In genomic region chr1:94487062-94487461, GRCm38 (mm10) we compare ENCODE assay signal across 24 mouse cellular contexts.
A peak's percentile ranks its signal among the peaks of the same experiment; 100 is the strongest.
DNase-seq lines count a peak whose midpoint lies in the region; ATAC-seq and TF ChIP-seq lines count a peak whose summit lies in the region.
"Had no signal": no experiment of that assay in that cellular context is flagged by ENCODE, and none has a peak within 500 bp of the region (broad histone marks: within the 10 kb centered on the region; RNA-seq: fewer than 3 reads in every experiment).

No protein-coding gene starts in this region.

- no peak for TF ChIP-seq CTCF in CH12.LX (conservative IDR thresholded peaks at IDR 0.05 in 1 of 2, IDR thresholded peaks at IDR 0.05 in 1 of 2; ENCODE audit: low read depth in 2 of 2, low read length in 2 of 2)
- no peak for TF ChIP-seq CTCF in thymus, adult 2 months (IDR thresholded peaks at IDR 0.05; ENCODE audit: borderline replicate concordance, control insufficient read depth, extremely low read depth, insufficient read depth, low read length, poor library complexity)

- H3K36me3 ChIP-seq in CH12.LX (replicated peaks in 1 of 2; ENCODE audit: control insufficient read depth in 1 of 2, insufficient read depth in 1 of 2, low read length in 1 of 2), result no peaks in the 10 kb centered on the region
- no peaks in the 10 kb centered on the region for H3K36me3 ChIP-seq in thymus, adult 2 months (ENCODE audit: control insufficient read depth, insufficient read depth, low read length)
- H3K36me3 ChIP-seq in midbrain, embryonic 10.5 days, result no peaks in the 10 kb centered on the region
- H3K36me3 ChIP-seq: embryonic facial prominence, embryonic 12.5 days; embryonic facial prominence, embryonic 15.5 days; heart, embryonic 10.5 days; heart, embryonic 13.5 days; hindbrain, embryonic 12.5 days; hindbrain, embryonic 15.5 days had no signal

- in situ Hi-C loops in CH12.LX (cut with MboI; ENCODE audit: low pct_ligation_motif_present, low pct_unique_long_range_greater_than_20kb, low sequenced_read_pairs), result no loop called here

- no peak overlapping the region for H3K27ac ChIP-seq in CH12.LX (ENCODE audit: insufficient read depth, low read depth)
- H3K27ac ChIP-seq in thymus, adult 2 months (ENCODE audit: control insufficient read depth, insufficient read depth, low read length), result no peak overlapping the region
- H3K27ac ChIP-seq in midbrain, embryonic 10.5 days (replicated peaks), result no peak overlapping the region
- H3K27ac ChIP-seq: embryonic facial prominence, embryonic 12.5 days; embryonic facial prominence, embryonic 15.5 days; heart, adult 2 months; heart, embryonic 10.5 days; heart, embryonic 13.5 days; hindbrain, embryonic 12.5 days; hindbrain, embryonic 15.5 days had no signal

- H3K27me3 ChIP-seq in CH12.LX (replicated peaks), result no peaks in the 10 kb centered on the region
- no peaks in the 10 kb centered on the region for H3K27me3 ChIP-seq in thymus, adult 2 months (ENCODE audit: control insufficient read depth, insufficient read depth, low read length)
- H3K27me3 ChIP-seq in midbrain, embryonic 10.5 days (ENCODE audit: low read depth, poor library complexity, severe bottlenecking), result no peaks in the 10 kb centered on the region
- H3K27me3 ChIP-seq: embryonic facial prominence, embryonic 12.5 days; embryonic facial prominence, embryonic 15.5 days; heart, embryonic 13.5 days; hindbrain, embryonic 12.5 days; hindbrain, embryonic 15.5 days had no signal

- no peak for TF ChIP-seq POLR2A in CH12.LX (IDR thresholded peaks at IDR 0.05; ENCODE audit: low read depth, low read length)
- TF ChIP-seq POLR2A in thymus, adult 2 months (IDR thresholded peaks at IDR 0.05; ENCODE audit: control insufficient read depth, extremely low read depth, insufficient read depth, low read length, poor library complexity), result no peak

- WGBS in thymus, adult 2 months, result 4% methylated on average over 3 of the region's 3 CpGs
- WGBS in midbrain, embryonic 10.5 days, result 94% methylated on average over 3 of the region's 3 CpGs

- no peak overlapping the region for H3K4me2 ChIP-seq in CH12.LX (ENCODE audit: insufficient read depth, low read depth, poor library complexity, severe bottlenecking)
- H3K4me2 ChIP-seq: embryonic facial prominence, embryonic 12.5 days; embryonic facial prominence, embryonic 15.5 days; heart, embryonic 13.5 days; hindbrain, embryonic 12.5 days; hindbrain, embryonic 15.5 days had no signal

- peak; percentile 87 to 97 for ATAC-seq in hematopoietic stem cell, adult 5-6 weeks (replicated peaks in 1 of 2; ENCODE audit: insufficient read depth in 1 of 2, low FRiP score in 2 of 2, low TSS enrichment in 1 of 2, low read depth in 1 of 2, poor library complexity in 2 of 2, severe bottlenecking in 2 of 2)
- ATAC-seq: CD4-positive, CD25-positive, alpha-beta regulatory T cell, adult 4 months; forebrain, embryonic 14.5 days; intestine, postnatal 0 days had no signal

- no peak overlapping the region for H3K4me3 ChIP-seq in CH12.LX (replicated peaks in 1 of 3; ENCODE audit: low read depth in 2 of 3, low read length in 2 of 3, poor library complexity in 1 of 3)
- H3K4me3 ChIP-seq in thymus, adult 2 months (ENCODE audit: control insufficient read depth, insufficient read depth, low read length), result no peak overlapping the region
- no peak overlapping the region for H3K4me3 ChIP-seq in midbrain, embryonic 10.5 days
- H3K4me3 ChIP-seq: embryonic facial prominence, embryonic 12.5 days; embryonic facial prominence, embryonic 15.5 days; heart, adult 2 months; heart, embryonic 10.5 days; heart, embryonic 13.5 days; hindbrain, embryonic 12.5 days; hindbrain, embryonic 15.5 days had no signal

- no peaks in the 10 kb centered on the region for H3K9me3 ChIP-seq in CH12.LX (replicated peaks; ENCODE audit: low read length)
- H3K9me3 ChIP-seq in midbrain, embryonic 10.5 days (replicated peaks), result no peaks in the 10 kb centered on the region
- H3K9me3 ChIP-seq: embryonic facial prominence, embryonic 12.5 days; embryonic facial prominence, embryonic 15.5 days; heart, embryonic 10.5 days; heart, embryonic 13.5 days; hindbrain, embryonic 12.5 days; hindbrain, embryonic 15.5 days had no signal

- peaks cover 0 to 7% of the 10 kb centered on the region in 2 experiments; a peak in 2 of 4 replicates for H3K4me1 ChIP-seq in CH12.LX (ENCODE audit: control insufficient read depth in 1 of 2, insufficient read depth in 2 of 2)
- H3K4me1 ChIP-seq in thymus, adult 2 months (replicated peaks; ENCODE audit: control insufficient read depth, insufficient read depth, low read length), result no peaks in the 10 kb centered on the region
- H3K4me1 ChIP-seq in midbrain, embryonic 10.5 days, result no peaks in the 10 kb centered on the region
- H3K4me1 ChIP-seq: embryonic facial prominence, embryonic 12.5 days; embryonic facial prominence, embryonic 15.5 days; heart, embryonic 10.5 days; heart, embryonic 13.5 days; hindbrain, embryonic 12.5 days; hindbrain, embryonic 15.5 days had no signal

- peak; percentile 10; the same call in 1 of the 2 replicates for TF ChIP-seq EP300 in CH12.LX (IDR thresholded peaks at IDR 0.05; ENCODE audit: low read length)

- H3K79me2 ChIP-seq in CH12.LX (replicated peaks; ENCODE audit: control insufficient read depth, extremely low read depth, insufficient read depth, poor library complexity, severe bottlenecking), result no peaks in the 10 kb centered on the region

- DNase-seq in CH12.LX (ENCODE audit: extremely low read depth) (no peak), MN1 (ENCODE audit: low spot score) (no peak)
- DNase-seq in c-Kit-positive CD71-negative TER-119-negative erythroid progenitor cells, embryonic 14.5 days (ENCODE audit: low read depth), result peak; percentile 4
- DNase-seq in thymus, adult 2 months, result no peak
- no peak for DNase-seq in kidney, postnatal 36 days
- no peak for DNase-seq in midbrain, embryonic 10.5 days (ENCODE audit: low spot score)
- DNase-seq: adrenal gland, postnatal 14 days; cerebellum, adult 11-12 months; cerebellum, adult 8-10 months; cerebellum, postnatal 14 days; gastrocnemius, postnatal 25 days; heart, adult 2 months; heart, postnatal 14 days; heart, postnatal 4 days had no signal

- no peak overlapping the region for H3K9ac ChIP-seq in CH12.LX (ENCODE audit: insufficient read depth, low read depth)
- H3K9ac ChIP-seq: embryonic facial prominence, embryonic 12.5 days; embryonic facial prominence, embryonic 15.5 days; heart, embryonic 13.5 days; hindbrain, embryonic 12.5 days; hindbrain, embryonic 15.5 days had no signal

- dilution Hi-C loops in CH12.LX (cut with MboI; ENCODE audit: extremely low pct_ligation_motif_present, extremely low pct_unique_long_range_greater_than_20kb, low sequenced_read_pairs), result no loop called here

- TF ChIP-seq RAD21 in CH12.LX (IDR thresholded peaks at IDR 0.05; ENCODE audit: low read depth, low read length), result no peak

TF ChIP-seq in CH12.LX, 34 proteins besides CTCF, POLR2A, EP300 and RAD21:
- TF ChIP-seq CHD1 (IDR thresholded peaks at IDR 0.05; ENCODE audit: low read depth, low read length), result no peak
- no peak for TF ChIP-seq RCOR1 (conservative IDR thresholded peaks at IDR 0.05; ENCODE audit: low read depth, low read length)
- no peak for TF ChIP-seq SIN3A (IDR thresholded peaks at IDR 0.05; ENCODE audit: low read length)
- TF ChIP-seq PAX5 (IDR thresholded peaks at IDR 0.05; ENCODE audit: low read length), result no peak
